Mouse (Mus musculus) megakaryocyte-erythroid progenitor cell, adult 5-6 weeks (primary cell): ENCODE results near the gene Serpinh1. TPM values are rescaled to one million over a fixed set of nuclear protein-coding genes. Genes with fewer than 3 reads are reported as not detected.

Experiments used
- total RNA-seq, 2 experiments: library from RNA; stranded (forward) in 1 of 2; stranded (reverse) in 1 of 2; fragments of 200-1000, 215-1000 nt in 1 of 2; fragments of >200 nt in 1 of 2; fragmentation: Nextera tagmentation in 1 of 2; gene quantifications; 2 replicates each; pipeline ENCODE4 v1.2.3; 2014 to 2017

Gene Serpinh1
- total RNA-seq, 2 experiments from 2014 or later: not detected

Other genes with a start within 250 kb of the Serpinh1 start
- 15.0 and 18.2 TPM in 2 replicates for gene Uvrag, start 212.1 kb downstream of the Serpinh1 start, total RNA-seq (2014; fragmentation: Nextera tagmentation)
- gene Uvrag, start 212.1 kb downstream of the Serpinh1 start, total RNA-seq (2017): 14.4 and 16.2 TPM in 2 replicates
- gene Dgat2, start 170.5 kb downstream of the Serpinh1 start, total RNA-seq (2014; fragmentation: Nextera tagmentation): not detected in 2 replicates
- gene Dgat2, start 170.5 kb downstream of the Serpinh1 start, total RNA-seq (2017): 0.57 TPM in 1 of 2 replicates, not detected in the other
- 0.27 TPM in 1 of 2 replicates, not detected in the other for gene Mogat2, start 114.6 kb downstream of the Serpinh1 start, total RNA-seq (2014; fragmentation: Nextera tagmentation)
- not detected in 2 replicates for gene Mogat2, start 114.6 kb downstream of the Serpinh1 start, total RNA-seq (2017)
- not detected in 2 replicates for gene Map6, start 85.8 kb downstream of the Serpinh1 start, total RNA-seq (2014; fragmentation: Nextera tagmentation)
- not detected in 2 replicates for gene Map6, start 85.8 kb downstream of the Serpinh1 start, total RNA-seq (2017)
- gene Gdpd5, start 28.2 kb upstream of the Serpinh1 start, total RNA-seq (2014; fragmentation: Nextera tagmentation): 0.30 TPM in 1 of 2 replicates, not detected in the other
- gene Gdpd5, start 28.2 kb upstream of the Serpinh1 start, total RNA-seq (2017): 0.14 TPM in 1 of 2 replicates, not detected in the other
- gene Klhl35, start 112.8 kb upstream of the Serpinh1 start, total RNA-seq (2014; fragmentation: Nextera tagmentation): 2.1 TPM in 1 of 2 replicates, not detected in the other
- gene Klhl35, start 112.8 kb upstream of the Serpinh1 start, total RNA-seq (2017): 0.65 TPM in 1 of 2 replicates, not detected in the other
- gene Rps3, start 130.5 kb upstream of the Serpinh1 start, total RNA-seq (2014; fragmentation: Nextera tagmentation): 1,003 and 1,349 TPM in 2 replicates
- 1,982 and 2,496 TPM in 2 replicates for gene Rps3, start 130.5 kb upstream of the Serpinh1 start, total RNA-seq (2017)
- 59.0 and 91.0 TPM in 2 replicates for gene Arrb1, start 182.2 kb upstream of the Serpinh1 start, total RNA-seq (2014; fragmentation: Nextera tagmentation)
- gene Arrb1, start 182.2 kb upstream of the Serpinh1 start, total RNA-seq (2017): 70.4 and 96.2 TPM in 2 replicates